Mouse (Mus musculus) stomach, embryonic 15.5 days (tissue): ENCODE measurements at regions not wholly inside any gene's neighbourhood (a gene's known extent, or its start where the extent isn't known, plus 50 kb on each side); places are given as distances from the start of the nearest gene placed in this dataset.

ENCODE experiments used
- ATAC-seq: fragments of 200-750 bp; cut with Nextera tagmentation; 2 replicates; pipeline ENCODE4 v1.8.0; 2017; ENCODE audit warnings: low read depth, moderate number of reproducible peaks, moderate TSS enrichment; ENCODE audit not compliant: insufficient read depth, low FRiP score
- H3K27ac ChIP-seq: fragments of 300-500 bp; sonication (generic); 2 replicates; pipeline ENCODE4 v1.5.1; 2015; ENCODE audit warnings: mild to moderate bottlenecking, inconsistent platforms
- H3K27me3 ChIP-seq: fragments of 300-500 bp; sonication (generic); replicated peaks from 2 replicates; pipeline ENCODE4 v1.6.1; 2015; ENCODE audit warnings: inconsistent platforms
- H3K36me3 ChIP-seq: fragments of 300-500 bp; sonication (generic); 2 replicates; pipeline ENCODE4 v1.6.1; 2015; ENCODE audit warnings: inconsistent platforms
- H3K4me1 ChIP-seq: fragments of 300-500 bp; sonication (generic); 2 replicates; pipeline ENCODE4 v1.6.1; 2015; ENCODE audit warnings: inconsistent platforms
- H3K4me2 ChIP-seq: fragments of 300-500 bp; sonication (generic); 2 replicates; pipeline ENCODE4 v1.6.1; 2015; ENCODE audit warnings: mild to moderate bottlenecking, inconsistent platforms
- H3K4me3 ChIP-seq: fragments of 300-500 bp; sonication (generic); replicated peaks from 2 replicates; pipeline ENCODE4 v1.5.1; 2015; ENCODE audit warnings: inconsistent platforms
- H3K9ac ChIP-seq: fragments of 300-500 bp; sonication (generic); 2 replicates; pipeline ENCODE4 v1.6.1; 2015; ENCODE audit warnings: inconsistent platforms
- H3K9me3 ChIP-seq: fragments of 300-500 bp; sonication (generic); 2 replicates; pipeline ENCODE4 v1.6.1; 2016; ENCODE audit warnings: inconsistent platforms
- WGBS: fragments of 180-500 bp; shearing (Covaris S2); methylation state at CpG from one replicate; pipeline ENCODE4 v1.1.7; 2015; 5-methylcytosine and 5-hydroxymethylcytosine counted together

- Histone ChIP-seq H3K27me3 (no peaks in the 10 kb centered on the region), H3K4me3 (no peak overlapping the region), H3K27ac (no peak overlapping the region), H3K4me2 (no peak overlapping the region), H3K9ac (no peak overlapping the region), H3K9me3 (no peaks in the 10 kb centered on the region), H3K36me3 (no peaks in the 10 kb centered on the region), H3K4me1 (peaks cover 5% of the 10 kb centered on the region; the same call in 1 of the 2 replicates)
- no peak for ATAC-seq
- 82% methylated on average over 1 of the region's 1 CpGs for whole genome bisulfite sequencing
These were observed 252.2 kb downstream of the Sox4 start for GRCm38 (mm10) chr13:28701309-28701708.

GRCm38 (mm10) chr13:28700081-28700480, 253.4 kb downstream of the Sox4 start:
- no peaks in the 10 kb centered on the region for H3K36me3 ChIP-seq
- no peak for ATAC-seq
- WGBS, result 67% methylated on average over 3 of the region's 3 CpGs
- H3K4me3 ChIP-seq, result no peak overlapping the region
- no peaks in the 10 kb centered on the region for H3K27me3 ChIP-seq
- no peaks in the 10 kb centered on the region for H3K9me3 ChIP-seq
- H3K4me2 ChIP-seq, result no peak overlapping the region
- H3K27ac ChIP-seq, result no peak overlapping the region
- no peak overlapping the region for H3K9ac ChIP-seq
- peaks cover 5% of the 10 kb centered on the region; the same call in 1 of the 2 replicates for H3K4me1 ChIP-seq

- H3K27me3 ChIP-seq, result no peaks in the 10 kb centered on the region
- no peak for ATAC-seq
- H3K36me3 ChIP-seq, result no peaks in the 10 kb centered on the region
- H3K9me3 ChIP-seq, result no peaks in the 10 kb centered on the region
- peaks cover 5% of the 10 kb centered on the region; the same call in 1 of the 2 replicates for H3K4me1 ChIP-seq
- no peak overlapping the region for H3K4me3 ChIP-seq
- 86% methylated on average over 4 of the region's 4 CpGs for WGBS
- H3K9ac ChIP-seq, result no peak overlapping the region
- H3K27ac ChIP-seq, result no peak overlapping the region
- H3K4me2 ChIP-seq, result no peak overlapping the region
These were observed 254.0 kb downstream of the Sox4 start for GRCm38 (mm10) chr13:28699490-28700032.

GRCm38 (mm10) chr13:28697796-28698678, 255.5 kb downstream of the Sox4 start:
- Histone ChIP-seq H3K4me2 (no peak overlapping the region), H3K36me3 (no peaks in the 10 kb centered on the region), H3K4me1 (peaks cover 5% of the 10 kb centered on the region; the same call in 1 of the 2 replicates), H3K4me3 (no peak overlapping the region), H3K9me3 (no peaks in the 10 kb centered on the region), H3K9ac (no peak overlapping the region), H3K27me3 (no peaks in the 10 kb centered on the region), H3K27ac (no peak overlapping the region)
- WGBS, result 42% methylated on average over 12 of the region's 12 CpGs
- no peak for ATAC-seq

- H3K9ac ChIP-seq, result no peak overlapping the region
- no peaks in the 10 kb centered on the region for H3K27me3 ChIP-seq
- no peaks in the 10 kb centered on the region for H3K9me3 ChIP-seq
- H3K27ac ChIP-seq, result 0 out of 2 replicates have a peak overlapping the region, but pooled peaks have one; percentile 10
- ATAC-seq, result no peak
- no peak overlapping the region for H3K4me3 ChIP-seq
- H3K36me3 ChIP-seq, result no peaks in the 10 kb centered on the region
- WGBS, result 46% methylated on average over 4 of the region's 4 CpGs
- peaks cover 5% of the 10 kb centered on the region; the same call in 1 of the 2 replicates for H3K4me1 ChIP-seq
- H3K4me2 ChIP-seq, result no peak overlapping the region
These were observed 260.4 kb downstream of the Sox4 start for GRCm38 (mm10) chr13:28693078-28693477.

- ATAC-seq, result no peak
- peak overlapping the region; percentile 28 for H3K27ac ChIP-seq
These were observed 260.9 kb downstream of the Sox4 start for GRCm38 (mm10) chr13:28692587-28692986.

GRCm38 (mm10) chr13:28690511-28691160, 262.9 kb downstream of the Sox4 start:
- no peaks in the 10 kb centered on the region for H3K36me3 ChIP-seq
- no peak overlapping the region for H3K4me3 ChIP-seq
- no peaks in the 10 kb centered on the region for H3K27me3 ChIP-seq
- no peak overlapping the region for H3K27ac ChIP-seq
- H3K9ac ChIP-seq, result no peak overlapping the region
- H3K4me2 ChIP-seq, result no peak overlapping the region
- peak; percentile 22; the same call in 1 of the 2 replicates for ATAC-seq
- H3K4me1 ChIP-seq, result no peaks in the 10 kb centered on the region
- 72% methylated on average over 5 of the region's 5 CpGs for WGBS
- no peaks in the 10 kb centered on the region for H3K9me3 ChIP-seq

More at GRCm38 (mm10) chr13:28692587-28692986, 260.9 kb downstream of the Sox4 start:
- Histone ChIP-seq H3K9me3 (no peaks in the 10 kb centered on the region), H3K4me1 (peaks cover 2% of the 10 kb centered on the region; the same call in 1 of the 2 replicates), H3K4me3 (no peak overlapping the region), H3K4me2 (no peak overlapping the region), H3K27me3 (no peaks in the 10 kb centered on the region), H3K9ac (no peak overlapping the region), H3K36me3 (no peaks in the 10 kb centered on the region)
- 49% methylated on average over 5 of the region's 5 CpGs for WGBS

- Histone ChIP-seq H3K4me1 (no peaks in the 10 kb centered on the region), H3K36me3 (no peaks in the 10 kb centered on the region), H3K9me3 (no peaks in the 10 kb centered on the region), H3K9ac (no peak overlapping the region), H3K27ac (no peak overlapping the region), H3K27me3 (no peaks in the 10 kb centered on the region), H3K4me2 (no peak overlapping the region), H3K4me3 (no peak overlapping the region)
- ATAC-seq, result no peak
- 55% methylated on average over 1 of the region's 1 CpGs for WGBS
These were observed 265.7 kb downstream of the Sox4 start for GRCm38 (mm10) chr13:28687838-28688237.

GRCm38 (mm10) chr13:28684311-28684710, 269.2 kb downstream of the Sox4 start:
- no peak overlapping the region for H3K27ac ChIP-seq
- ATAC-seq, result no peak
- H3K4me1 ChIP-seq, result no peaks in the 10 kb centered on the region
- no peaks in the 10 kb centered on the region for H3K27me3 ChIP-seq
- no peak overlapping the region for H3K4me3 ChIP-seq
- no peaks in the 10 kb centered on the region for H3K9me3 ChIP-seq
- H3K36me3 ChIP-seq, result no peaks in the 10 kb centered on the region
- 83% methylated on average over 3 of the region's 3 CpGs for whole genome bisulfite sequencing
- no peak overlapping the region for H3K9ac ChIP-seq
- H3K4me2 ChIP-seq, result no peak overlapping the region

- Histone ChIP-seq H3K4me3 (no peak overlapping the region), H3K9ac (no peak overlapping the region), H3K27me3 (no peaks in the 10 kb centered on the region), H3K9me3 (no peaks in the 10 kb centered on the region), H3K4me1 (no peaks in the 10 kb centered on the region), H3K27ac (no peak overlapping the region), H3K36me3 (no peaks in the 10 kb centered on the region), H3K4me2 (no peak overlapping the region)
- ATAC-seq, result no peak
- WGBS, result 76% methylated on average over 1 of the region's 1 CpGs
These were observed 273.2 kb downstream of the Sox4 start for GRCm38 (mm10) chr13:28680266-28680665.

- no peaks in the 10 kb centered on the region for H3K4me1 ChIP-seq
- no peaks in the 10 kb centered on the region for H3K9me3 ChIP-seq
- no peak for ATAC-seq
- WGBS, result 61% methylated on average over 3 of the region's 3 CpGs
- no peaks in the 10 kb centered on the region for H3K36me3 ChIP-seq
- H3K27ac ChIP-seq, result no peak overlapping the region
- H3K4me2 ChIP-seq, result no peak overlapping the region
- no peak overlapping the region for H3K4me3 ChIP-seq
- H3K9ac ChIP-seq, result no peak overlapping the region
- H3K27me3 ChIP-seq, result no peaks in the 10 kb centered on the region
These were observed 279.9 kb downstream of the Sox4 start for GRCm38 (mm10) chr13:28673622-28674021.

- WGBS, result 54% methylated on average over 11 of the region's 11 CpGs
- H3K9me3 ChIP-seq, result no peaks in the 10 kb centered on the region
- no peak overlapping the region for H3K4me2 ChIP-seq
- H3K36me3 ChIP-seq, result no peaks in the 10 kb centered on the region
- no peak for ATAC-seq
- no peak overlapping the region for H3K4me3 ChIP-seq
- no peak overlapping the region for H3K27ac ChIP-seq
- H3K27me3 ChIP-seq, result no peaks in the 10 kb centered on the region
- no peak overlapping the region for H3K9ac ChIP-seq
- H3K4me1 ChIP-seq, result no peaks in the 10 kb centered on the region
These were observed 282.0 kb downstream of the Sox4 start for GRCm38 (mm10) chr13:28671543-28671942.
